19 mouse cellular contexts compared by ENCODE assay signal in the genomic region with DNA sequence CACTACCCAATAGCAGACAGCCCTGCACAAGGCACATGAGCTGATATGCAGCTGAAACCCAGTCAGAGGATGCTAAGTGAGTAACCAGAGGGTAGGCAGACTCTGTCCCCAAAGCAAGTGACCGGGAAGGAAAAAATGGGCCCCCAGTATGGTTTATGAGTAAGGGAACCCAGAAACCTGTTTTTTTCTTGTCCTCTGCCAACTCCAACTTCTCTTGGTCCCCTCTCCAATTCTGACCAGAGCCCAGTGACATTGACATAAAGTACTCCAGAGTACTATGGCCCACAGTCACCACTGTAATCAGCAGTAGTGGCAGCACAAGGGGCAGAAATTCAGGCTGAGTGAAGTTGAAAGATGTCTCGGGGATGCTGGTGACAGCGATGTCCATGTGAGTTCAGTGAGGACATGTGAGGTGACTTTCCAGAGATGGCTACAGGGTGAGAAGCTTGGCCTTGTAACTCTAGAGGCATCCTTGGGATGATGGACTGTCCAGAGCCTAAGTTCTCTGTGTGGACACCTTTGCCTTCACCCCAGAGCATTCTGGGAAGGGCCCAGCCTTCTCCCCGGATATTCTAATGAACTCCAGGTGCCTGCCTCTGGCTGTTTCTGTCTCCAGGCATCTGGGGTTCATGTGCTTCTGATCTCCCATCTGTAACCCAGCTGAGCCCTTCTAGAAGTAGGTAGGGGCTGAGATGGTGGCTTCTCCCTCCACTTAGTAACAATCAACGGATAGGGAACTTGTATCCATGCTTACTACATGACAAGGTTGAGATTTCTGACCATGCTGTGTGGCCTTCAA. TPM values are rescaled to one million over a fixed set of nuclear protein-coding genes. Genes with fewer than 3 reads are reported as not detected.
DNase-seq lines count a peak whose midpoint lies in the region; ATAC-seq and TF ChIP-seq lines count a peak whose summit lies in the region.
"Had no signal": no experiment of that assay in that cellular context is flagged by ENCODE, and none has a peak within 500 bp of the region (broad histone marks: within the 10 kb centered on the region; RNA-seq: fewer than 3 reads in every experiment).

No protein-coding gene starts in this region.

- no peak for TF ChIP-seq POLR2A in limb, embryonic 14.5 days (IDR thresholded peaks at IDR 0.05; ENCODE audit: borderline replicate concordance, extremely low read depth, insufficient read depth, insufficient read length)

- 0 out of 2 replicates have a peak overlapping the region, but pooled peaks have one; percentile 7 for H3K27ac ChIP-seq in heart, embryonic 11.5 days (ENCODE audit: low read depth, low read length)
- peak overlapping the region; percentile 62; the same call in 1 of the 2 replicates for H3K27ac ChIP-seq in kidney, postnatal 0 days
- H3K27ac ChIP-seq in brown adipose tissue, adult 24 weeks (replicated peaks; ENCODE audit: low read depth, low read length), result peak overlapping the region; percentile 38
- 0 out of 2 replicates have a peak overlapping the region, but pooled peaks have one; percentile 26 for H3K27ac ChIP-seq in limb, embryonic 14.5 days (replicated peaks; ENCODE audit: low read depth, low read length)
- H3K27ac ChIP-seq: liver, embryonic 12.5 days; midbrain, embryonic 12.5 days had no signal

- no peaks in the 10 kb centered on the region for H3K27me3 ChIP-seq in heart, embryonic 11.5 days (ENCODE audit: control insufficient read depth, insufficient read depth, low read length)
- no peaks in the 10 kb centered on the region for H3K27me3 ChIP-seq in kidney, postnatal 0 days (ENCODE audit: insufficient read depth, low read length)
- H3K27me3 ChIP-seq in limb, embryonic 14.5 days (ENCODE audit: control insufficient read depth, insufficient read depth, low read length), result no peaks in the 10 kb centered on the region
- H3K27me3 ChIP-seq: midbrain, embryonic 12.5 days; neural tube, embryonic 15.5 days had no signal

- H3K4me3 ChIP-seq in heart, embryonic 11.5 days (ENCODE audit: low read depth, low read length), result no peak overlapping the region
- H3K4me3 ChIP-seq in kidney, postnatal 0 days (replicated peaks; ENCODE audit: low read depth, low read length), result no peak overlapping the region
- no peak overlapping the region for H3K4me3 ChIP-seq in brown adipose tissue, adult 24 weeks (ENCODE audit: insufficient read depth, low read depth, low read length)
- no peak overlapping the region for H3K4me3 ChIP-seq in limb, embryonic 14.5 days (replicated peaks; ENCODE audit: low read length)
- H3K4me3 ChIP-seq: liver, embryonic 12.5 days; midbrain, embryonic 12.5 days; neural tube, embryonic 15.5 days had no signal

- TF ChIP-seq CTCF in kidney, postnatal 0 days (IDR thresholded peaks at IDR 0.05; ENCODE audit: low read depth), result no peak

- no peaks in the 10 kb centered on the region for H3K9me3 ChIP-seq in heart, embryonic 11.5 days (replicated peaks; ENCODE audit: control insufficient read depth, low read length)
- no peaks in the 10 kb centered on the region for H3K9me3 ChIP-seq in kidney, postnatal 0 days (replicated peaks; ENCODE audit: low read length)
- H3K9me3 ChIP-seq in limb, embryonic 14.5 days (ENCODE audit: control insufficient read depth, low read length), result no peaks in the 10 kb centered on the region
- H3K9me3 ChIP-seq: liver, embryonic 12.5 days; midbrain, embryonic 12.5 days; neural tube, embryonic 15.5 days had no signal

- 71% methylated on average over 5 of the region's 5 CpGs for WGBS in heart, embryonic 11.5 days (ENCODE audit: insufficient replicate concordance)
- WGBS in kidney, postnatal 0 days, result 76% methylated on average over 5 of the region's 5 CpGs
- 59% methylated on average over 5 of the region's 5 CpGs for WGBS in limb, embryonic 14.5 days

- DNase-seq in heart, adult 9 months (ENCODE audit: low spot score in 2 of 2), result no peak
- DNase-seq in kidney, postnatal 0 days (ENCODE audit: low spot score), result no peak
- DNase-seq in kidney, postnatal 14 days, result no peak
- DNase-seq in limb, embryonic 14.5 days (ENCODE audit: low spot score), result no peak
- DNase-seq in layer of hippocampus, adult 8-10 months (ENCODE audit: low spot score in 2 of 2), result no peak
- DNase-seq: adrenal gland, postnatal 25 days; cerebellum, adult 2 months; gastrocnemius, postnatal 10 days; lung, embryonic 14.5 days; right cerebral cortex, postnatal 4 days had no signal

- peaks cover 76% of the 10 kb centered on the region for H3K4me1 ChIP-seq in heart, embryonic 11.5 days (ENCODE audit: control insufficient read depth, insufficient read depth, low read length)
- peaks cover 67% of the 10 kb centered on the region for H3K4me1 ChIP-seq in kidney, postnatal 0 days (replicated peaks; ENCODE audit: insufficient read depth, low read length)
- H3K4me1 ChIP-seq in brown adipose tissue, adult 24 weeks (ENCODE audit: control insufficient read depth, insufficient read depth, insufficient read length, low read length), result peaks cover 5% of the 10 kb centered on the region
- peaks cover 70% of the 10 kb centered on the region for H3K4me1 ChIP-seq in limb, embryonic 14.5 days (ENCODE audit: control insufficient read depth, insufficient read depth, low read length)

- no peak for ATAC-seq in heart, embryonic 11.5 days (replicated peaks; ENCODE audit: insufficient number of reproducible peaks, low FRiP score, low TSS enrichment)
- no peak for ATAC-seq in kidney, postnatal 0 days (replicated peaks; ENCODE audit: low FRiP score, low read depth)
- no peak for ATAC-seq in limb, embryonic 14.5 days (ENCODE audit: low FRiP score, low read depth)
- ATAC-seq: inflammation-experienced regulatory T-cells, adult 6 months; liver, embryonic 12.5 days had no signal

- H3K36me3 ChIP-seq in heart, embryonic 11.5 days (ENCODE audit: control insufficient read depth, insufficient read depth, low read length), result no peaks in the 10 kb centered on the region
- H3K36me3 ChIP-seq in kidney, postnatal 0 days (ENCODE audit: insufficient read depth, low read length), result no peaks in the 10 kb centered on the region
- peaks cover 22% of the 10 kb centered on the region for H3K36me3 ChIP-seq in limb, embryonic 14.5 days (ENCODE audit: control insufficient read depth, insufficient read depth, low read length)
- H3K36me3 ChIP-seq: liver, embryonic 12.5 days; midbrain, embryonic 12.5 days; neural tube, embryonic 15.5 days had no signal

- H3K4me2 ChIP-seq in heart, embryonic 11.5 days, result no peak overlapping the region
- H3K4me2 ChIP-seq in kidney, postnatal 0 days (ENCODE audit: low read length), result no peak overlapping the region
- H3K4me2 ChIP-seq in limb, embryonic 14.5 days (replicated peaks; ENCODE audit: low read depth, low read length, severe bottlenecking), result no peak overlapping the region
- H3K4me2 ChIP-seq: liver, embryonic 12.5 days; lung, embryonic 14.5 days; midbrain, embryonic 12.5 days; neural tube, embryonic 15.5 days had no signal

- no peak overlapping the region for H3K9ac ChIP-seq in heart, embryonic 11.5 days (ENCODE audit: low read depth, low read length)
- H3K9ac ChIP-seq in kidney, postnatal 0 days (ENCODE audit: low read depth, low read length), result no peak overlapping the region
- no peak overlapping the region for H3K9ac ChIP-seq in limb, embryonic 14.5 days (ENCODE audit: low read depth, low read length, severe bottlenecking)
- H3K9ac ChIP-seq: liver, embryonic 12.5 days; lung, embryonic 14.5 days; midbrain, embryonic 12.5 days; neural tube, embryonic 15.5 days had no signal

RNA-seq across cellular contexts. Expression of a gene that starts 7.5 kb away (rescaled TPM):
- 18.6 and 22.0 TPM in 2 replicates for polyA plus RNA-seq in heart, embryonic 11.5 days (2014; fragmentation: Nextera tagmentation; extraction: Ambion mirVana)
- polyA plus RNA-seq in kidney, postnatal 0 days (2015; fragmentation: Nextera tagmentation; extraction: Ambion mirVana), result 18.1 and 19.8 TPM in 2 replicates
- 21.4 and 26.0 TPM in 2 replicates for polyA plus RNA-seq in brown adipose tissue, adult 24 weeks (2012; ENCODE audit: insufficient read depth, insufficient read length, missing spikeins)
- polyA plus RNA-seq in limb, embryonic 14.5 days (2012; rRNA removed), result 59.9 and 80.6 TPM in 2 replicates
- 47.1 and 49.2 TPM in 2 replicates for polyA plus RNA-seq in limb, embryonic 14.5 days (2014; fragmentation: Nextera tagmentation; extraction: Ambion mirVana)
- 10 to 100 TPM; 17.3 to 21.8 (median 19.3) TPM for total RNA-seq in layer of hippocampus, adult 8-10 months (2022)
- polyA plus RNA-seq: inflammation-experienced regulatory T-cells, adult 6 months had no signal

RNA-seq across cellular contexts. Expression of a gene that starts 7.8 kb away (rescaled TPM):
- polyA plus RNA-seq in heart, embryonic 11.5 days (2014; fragmentation: Nextera tagmentation; extraction: Ambion mirVana), result 0.82 and 0.87 TPM in 2 replicates
- 0.11 TPM in 1 of 2 replicates, not detected in the other for polyA plus RNA-seq in kidney, postnatal 0 days (2015; fragmentation: Nextera tagmentation; extraction: Ambion mirVana)
- 19.3 and 37.5 TPM in 2 replicates for polyA plus RNA-seq in brown adipose tissue, adult 24 weeks (2012; ENCODE audit: insufficient read depth, insufficient read length, missing spikeins)
- 2.6 and 2.9 TPM in 2 replicates for polyA plus RNA-seq in limb, embryonic 14.5 days (2012; rRNA removed)
- polyA plus RNA-seq in limb, embryonic 14.5 days (2014; fragmentation: Nextera tagmentation; extraction: Ambion mirVana), result 1.7 and 1.8 TPM in 2 replicates
- total RNA-seq in layer of hippocampus, adult 8-10 months (2022), result not detected
- total RNA-seq: left cerebral cortex, postnatal 14 days had no signal
- polyA plus RNA-seq: embryonic facial prominence, embryonic 11.5 days; forebrain, embryonic 11.5 days; inflammation-experienced regulatory T-cells, adult 6 months; liver, embryonic 12.5 days; midbrain, embryonic 12.5 days had no signal

RNA-seq across cellular contexts. Expression of a gene that starts 55.9 kb away (rescaled TPM):
- 4.5 and 5.2 TPM in 2 replicates for polyA plus RNA-seq in heart, embryonic 11.5 days (2014; fragmentation: Nextera tagmentation; extraction: Ambion mirVana)
- 8.4 and 8.5 TPM in 2 replicates for polyA plus RNA-seq in kidney, postnatal 0 days (2015; fragmentation: Nextera tagmentation; extraction: Ambion mirVana)
- 5.9 and 6.8 TPM in 2 replicates for polyA plus RNA-seq in brown adipose tissue, adult 24 weeks (2012; ENCODE audit: insufficient read depth, insufficient read length, missing spikeins)
- 11.4 and 12.8 TPM in 2 replicates for polyA plus RNA-seq in limb, embryonic 14.5 days (2012; rRNA removed)
- 8.1 and 11.2 TPM in 2 replicates for polyA plus RNA-seq in limb, embryonic 14.5 days (2014; fragmentation: Nextera tagmentation; extraction: Ambion mirVana)
- 10 to 100 TPM in 2 of 4 experiments, 1 to 10 TPM in 2; 9.8 to 11.6 (median 10.1) TPM for total RNA-seq in layer of hippocampus, adult 8-10 months (2022)

Comparison
In these comparisons a context has a peak if more than half of its experiments do, and no peak if none do; other contexts are left out.
1. H3K27ac ChIP-seq: peak in every context shown above with its lines; median percentile 62 in kidney, postnatal 0 days; 38 in brown adipose tissue, adult 24 weeks; 26 in limb, embryonic 14.5 days; 7 in heart, embryonic 11.5 days.